Mouse (Mus musculus) stomach, postnatal 0 days (tissue): ENCODE measurements around the gene Mtmr3. TPM values are rescaled to one million over a fixed set of nuclear protein-coding genes. Genes with fewer than 3 reads are reported as not detected.
A peak's percentile ranks its signal among the peaks of the same experiment; 100 is the strongest.

Experiments
- ATAC-seq: fragments of 200-750 bp; cut with Nextera tagmentation; 2 replicates; pipeline ENCODE4 v1.8.0; 2017; ENCODE audit not compliant: low FRiP score, low TSS enrichment
- DNase-seq: peaks from one replicate; pipeline ENCODE4 v3.0.0-alpha.2; 2016; ENCODE audit warnings: low spot score
- H3K27ac ChIP-seq: fragments of 300-500 bp; sonication (generic); replicated peaks from 2 replicates; pipeline ENCODE4 v1.5.1; 2014; ENCODE audit warnings: mild to moderate bottlenecking, control low read depth
- H3K27me3 ChIP-seq: fragments of 300-500 bp; sonication (generic); 2 replicates; pipeline ENCODE4 v1.6.1; 2014; ENCODE audit warnings: low read length; ENCODE audit not compliant: control insufficient read depth, insufficient read depth
- H3K36me3 ChIP-seq: fragments of 300-500 bp; sonication (generic); 2 replicates; pipeline ENCODE4 v1.6.1; 2014; ENCODE audit warnings: low read length, mixed read lengths; ENCODE audit not compliant: control insufficient read depth, insufficient read depth
- H3K4me1 ChIP-seq: fragments of 300-500 bp; sonication (generic); replicated peaks from 2 replicates; pipeline ENCODE4 v1.6.1; 2014; ENCODE audit warnings: antibody characterized with exemption; ENCODE audit not compliant: control insufficient read depth, insufficient read depth
- H3K4me2 ChIP-seq: fragments of 300-500 bp; sonication (generic); replicated peaks from 2 replicates; pipeline ENCODE4 v1.6.1; 2014; ENCODE audit warnings: low read depth, mild to moderate bottlenecking, control low read depth, moderate library complexity
- H3K4me3 ChIP-seq: fragments of 300-500 bp; sonication (generic); 2 replicates; pipeline ENCODE4 v1.5.1; 2014; ENCODE audit warnings: low read depth, low read length, control low read depth
- H3K9ac ChIP-seq: fragments of 300-500 bp; sonication (generic); 2 replicates; pipeline ENCODE4 v1.6.1; 2014; ENCODE audit warnings: mild to moderate bottlenecking, low read length, control low read depth, mixed read lengths
- H3K9me3 ChIP-seq: fragments of 300-500 bp; sonication (generic); 2 replicates; pipeline ENCODE4 v1.6.1; 2016; ENCODE audit warnings: low read length; ENCODE audit not compliant: control insufficient read depth
- CTCF ChIP-seq: IDR thresholded peaks from 2 replicates; pipeline ENCODE4 v1.5.1; 2016; ENCODE audit warnings: antibody characterized with exemption, low read depth, mild to moderate bottlenecking, moderate library complexity
- EP300 ChIP-seq: optimal IDR thresholded peaks from 2 replicates; pipeline ENCODE3; 2016; ENCODE audit warnings: antibody characterized with exemption
- WGBS: fragments of 180-500 bp; shearing (Covaris S2); extraction: QIAGEN DNeasy Blood & Tissue Kit; methylation state at CpG from one replicate; pipeline ENCODE4 v1.1.7; 2014; 5-methylcytosine and 5-hydroxymethylcytosine counted together
- polyA plus RNA-seq: library from polyadenylated mRNA; unstranded; fragments of >200 nt; fragmentation: Nextera tagmentation; extraction: Ambion mirVana; gene quantifications from 2 replicates; pipeline ENCODE4 v1.2.1, GENCODE M21; 2015

Mtmr3 gene
- polyA plus RNA-seq, 1 experiment from 2014 or later: 11.7 TPM

GRCm38 (mm10) chr11:4606541-4606940, 11.9 kb upstream of the Mtmr3 start:
- peak; percentile 66; the same call in 1 of the 2 replicates for ATAC-seq
- WGBS: 63% methylated on average over 1 of the region's 1 CpGs
- no peak overlapping the region for H3K4me2 ChIP-seq
- TF ChIP-seq CTCF (no peak), EP300 (peak; percentile 44)
- DNase-seq: no peak
- peaks cover 7% of the 10 kb centered on the region; the same call in 1 of the 2 replicates for H3K4me1 ChIP-seq
- no peaks in the 10 kb centered on the region for H3K36me3 ChIP-seq
- H3K27ac ChIP-seq: no peak overlapping the region; the same call in 1 of the 2 replicates
- H3K9me3 ChIP-seq: no peaks in the 10 kb centered on the region
- no peak overlapping the region for H3K9ac ChIP-seq
- no peak overlapping the region for H3K4me3 ChIP-seq
- H3K27me3 ChIP-seq: no peaks in the 10 kb centered on the region

GRCm38 (mm10) chr11:4605414-4605813, 10.8 kb upstream of the Mtmr3 start:
- Histone ChIP-seq H3K27ac (no peak overlapping the region), H3K4me1 (peaks cover 7% of the 10 kb centered on the region; the same call in 1 of the 2 replicates), H3K4me2 (no peak overlapping the region), H3K9me3 (no peaks in the 10 kb centered on the region), H3K36me3 (no peaks in the 10 kb centered on the region), H3K9ac (no peak overlapping the region), H3K27me3 (no peaks in the 10 kb centered on the region), H3K4me3 (no peak overlapping the region)
- WGBS: 47% methylated on average over 7 of the region's 7 CpGs
- TF ChIP-seq EP300 (no peak), CTCF (no peak)
- DNase-seq: peak; percentile 33
- no peak for ATAC-seq

GRCm38 (mm10) chr11:4604441-4604840, 9.8 kb upstream of the Mtmr3 start:
- ATAC-seq: 0 out of 2 replicates have a peak, but pooled peaks have one; percentile 29
- TF ChIP-seq CTCF (no peak), EP300 (no peak)
- Histone ChIP-seq H3K4me3 (no peak overlapping the region), H3K36me3 (no peaks in the 10 kb centered on the region), H3K27me3 (no peaks in the 10 kb centered on the region), H3K9ac (no peak overlapping the region), H3K4me2 (no peak overlapping the region), H3K9me3 (no peaks in the 10 kb centered on the region), H3K27ac (no peak overlapping the region), H3K4me1 (peaks cover 7% of the 10 kb centered on the region; the same call in 1 of the 2 replicates)
- 28% methylated on average over 6 of the region's 6 CpGs for WGBS
- DNase-seq: no peak

GRCm38 (mm10) chr11:4602691-4603441, 8.2 kb upstream of the Mtmr3 start:
- TF ChIP-seq CTCF: no peak
- no peak for TF ChIP-seq EP300
- Histone ChIP-seq H3K4me2 (peak overlapping the region; percentile 8; the same call in 1 of the 2 replicates), H3K27ac (no peak overlapping the region), H3K27me3 (no peaks in the 10 kb centered on the region), H3K36me3 (no peaks in the 10 kb centered on the region), H3K4me3 (no peak overlapping the region), H3K9ac (no peak overlapping the region), H3K9me3 (no peaks in the 10 kb centered on the region), H3K4me1 (peaks cover 7% of the 10 kb centered on the region; the same call in 1 of the 2 replicates)
- DNase-seq (peak; percentile 51), ATAC-seq (no peak)
- 21% methylated on average over 12 of the region's 12 CpGs for WGBS

GRCm38 (mm10) chr11:4601890-4602289, 7.2 kb upstream of the Mtmr3 start:
- no peak for ATAC-seq
- TF ChIP-seq EP300 (no peak), CTCF (no peak)

GRCm38 (mm10) chr11:4599916-4600315, 5.3 kb upstream of the Mtmr3 start:
- DNase-seq (no peak), ATAC-seq (no peak)
- no peak overlapping the region for H3K27ac ChIP-seq
- 79% methylated on average over 3 of the region's 3 CpGs for WGBS
- no peak overlapping the region for H3K4me2 ChIP-seq
- no peak overlapping the region for H3K9ac ChIP-seq
- no peaks in the 10 kb centered on the region for H3K36me3 ChIP-seq
- TF ChIP-seq EP300 (no peak), CTCF (no peak)
- no peaks in the 10 kb centered on the region for H3K9me3 ChIP-seq
- peaks cover 7% of the 10 kb centered on the region; the same call in 1 of the 2 replicates for H3K4me1 ChIP-seq
- no peaks in the 10 kb centered on the region for H3K27me3 ChIP-seq
- H3K4me3 ChIP-seq: no peak overlapping the region

More at GRCm38 (mm10) chr11:4601890-4602289, 7.2 kb upstream of the Mtmr3 start:
- no peak overlapping the region for H3K27ac ChIP-seq
- no peaks in the 10 kb centered on the region for H3K36me3 ChIP-seq
- H3K9ac ChIP-seq: no peak overlapping the region
- no peak overlapping the region for H3K4me2 ChIP-seq
- H3K4me3 ChIP-seq: no peak overlapping the region
- peaks cover 7% of the 10 kb centered on the region; the same call in 1 of the 2 replicates for H3K4me1 ChIP-seq
- H3K27me3 ChIP-seq: no peaks in the 10 kb centered on the region
- no peaks in the 10 kb centered on the region for H3K9me3 ChIP-seq
- WGBS: 79% methylated on average over 5 of the region's 5 CpGs
- no peak for DNase-seq
